Mouse (Mus musculus) lung, postnatal 0 days (tissue): ENCODE results near the gene Hoxb6.

Source experiments
- CTCF ChIP-seq: IDR thresholded peaks from 2 replicates; pipeline ENCODE4 v1.5.1; 2016; ENCODE audit warnings: antibody characterized with exemption, mild to moderate bottlenecking
- EP300 ChIP-seq: IDR thresholded peaks from 2 replicates; pipeline ENCODE4 v1.6.1; 2016; ENCODE audit warnings: antibody characterized with exemption, mild to moderate bottlenecking, control low read depth

GRCm38 (mm10) chr11:96319071-96319902 is 27.0 kb downstream of the Hoxb6 start:
- TF ChIP-seq CTCF (no peak), EP300 (no peak)
